Mouse (Mus musculus) c-Kit-positive CD71-negative TER-119-negative erythroid progenitor cells, embryonic 14.5 days (primary cell): ENCODE measurements at regions not wholly inside any gene's neighbourhood (a gene's known extent, or its start where the extent isn't known, plus 50 kb on each side); places are given as distances from the start of the nearest gene placed in this dataset.

Experiments
- DNase-seq: peaks from one replicate; pipeline ENCODE4 v3.0.0-alpha.2; 2013; ENCODE audit warnings: low read depth

DNA sequence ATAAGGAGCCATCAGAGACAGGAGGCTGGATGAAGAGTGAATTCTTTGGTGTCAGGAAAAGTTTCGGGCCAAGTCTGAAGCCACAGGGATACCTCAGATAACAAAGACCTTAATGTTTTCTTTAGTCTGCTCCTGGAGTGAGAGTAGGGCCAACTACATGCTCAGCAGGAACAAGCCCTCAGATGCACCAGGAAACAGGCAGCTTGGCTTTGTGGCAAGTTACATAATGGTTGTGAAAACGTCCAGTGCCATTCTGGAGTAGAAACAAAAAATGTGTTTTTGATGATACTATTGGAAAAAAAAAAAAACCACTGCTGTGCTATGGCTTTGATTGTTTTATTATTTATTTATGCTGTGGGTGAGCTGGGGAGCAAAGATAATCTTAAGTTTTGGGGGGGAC lies 452.2 kb upstream of the Mon1b start:
- no peak for DNase-seq

DNA sequence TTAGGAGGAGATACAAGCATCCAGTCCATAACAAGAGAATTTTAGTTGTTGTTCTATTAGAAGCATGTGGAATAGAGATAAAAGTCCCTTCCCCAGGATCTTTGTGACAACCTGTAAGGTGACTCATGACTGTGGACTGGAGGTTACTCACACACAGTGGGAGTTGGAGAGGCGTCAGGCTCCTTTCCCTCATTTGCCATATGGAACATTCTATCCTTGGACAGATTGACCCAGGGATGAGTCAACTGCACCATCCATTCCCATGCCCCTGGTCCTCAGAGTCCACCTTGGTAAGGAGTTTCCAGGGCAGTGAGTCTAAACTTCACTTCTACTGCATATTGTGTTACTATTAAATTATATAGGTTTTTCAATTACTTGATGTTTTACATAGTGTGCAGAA lies 444.9 kb upstream of the Mon1b start:
- DNase-seq, result no peak

DNA sequence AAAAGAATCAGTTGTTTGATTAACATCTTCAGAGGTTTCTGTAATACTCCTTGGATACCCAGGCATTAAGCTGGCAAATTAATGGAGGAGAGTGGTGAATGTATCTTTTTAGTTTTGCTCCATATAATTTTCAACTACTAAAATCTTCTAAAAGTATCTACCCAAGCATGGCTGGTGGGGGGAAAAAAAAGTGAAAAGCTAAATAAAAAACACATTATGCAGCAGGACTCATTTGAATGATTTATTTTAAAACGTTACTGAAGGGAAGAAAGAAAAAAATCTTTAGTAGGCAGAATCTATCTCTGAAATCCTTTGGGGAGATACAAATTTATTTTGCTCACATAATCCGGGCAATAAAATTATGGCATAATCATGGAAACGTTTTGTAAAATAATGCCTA lies 443.9 kb upstream of the Mon1b start:
- DNase-seq, result no peak
